Mouse (Mus musculus) left cerebral cortex, adult 18-20 months (tissue): ENCODE results near the gene Myh11. TPM values are rescaled to one million over a fixed set of nuclear protein-coding genes. Genes with fewer than 3 reads are reported as not detected.
A peak's percentile ranks its signal among the peaks of the same experiment; 100 is the strongest.

ENCODE experiments used
- DNase-seq, 2 experiments: peaks; one replicate each; pipeline ENCODE4 v3.0.0; 2021 to 2022; ENCODE audit warnings: low spot score in 2 of 2, mixed read lengths in 1 of 2
- total RNA-seq, 2 experiments: library from RNA; stranded (reverse); gene quantifications; 2 replicates each; pipeline ENCODE4 v1.2.3; 2021

The Myh11 gene
- total RNA-seq, 2 experiments from 2014 or later: 3.0 to 3.8 TPM

GRCm38 (mm10) chr16:14292205-14293199 is 1.3 kb upstream of the Myh11 start:
- no peak for DNase-seq

- DNase-seq: no peak
Measured at GRCm38 (mm10) chr16:14272374-14272965, 18.7 kb downstream of the Myh11 start.

GRCm38 (mm10) chr16:14265203-14265920 is 25.8 kb downstream of the Myh11 start:
- no peak for DNase-seq

DNA sequence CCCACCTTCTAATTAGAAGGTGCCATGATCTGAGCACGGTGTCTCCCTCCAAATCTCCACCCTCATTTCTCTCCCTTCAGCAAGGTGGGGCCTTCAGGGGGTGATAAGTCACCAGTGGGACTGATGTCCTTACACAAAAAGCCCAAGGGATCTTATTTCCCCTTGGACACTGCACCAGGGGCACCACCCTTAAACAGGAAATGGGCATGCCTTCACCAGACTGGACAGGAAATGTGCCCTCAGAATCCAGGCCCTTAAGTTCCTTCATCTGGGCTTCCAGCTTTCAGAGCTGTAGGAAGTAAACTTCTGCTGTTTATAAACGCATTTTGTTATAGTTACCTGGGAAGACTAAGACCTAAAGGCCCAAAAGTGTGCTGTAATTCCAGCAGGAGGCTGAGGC is 26.7 kb downstream of the Myh11 start:
- DNase-seq: no peak

- no peak for DNase-seq
Measured at GRCm38 (mm10) chr16:14263241-14263640, 27.9 kb downstream of the Myh11 start.

- DNase-seq: no peak
Measured at GRCm38 (mm10) chr16:14262410-14262809, 28.8 kb downstream of the Myh11 start.

GRCm38 (mm10) chr16:14258856-14259255 is 32.3 kb downstream of the Myh11 start:
- DNase-seq: no peak

- no peak for DNase-seq
Measured at GRCm38 (mm10) chr16:14253586-14253985, 37.6 kb downstream of the Myh11 start.

- DNase-seq: no peak
Measured at GRCm38 (mm10) chr16:14252877-14253276, 38.3 kb downstream of the Myh11 start.

DNA sequence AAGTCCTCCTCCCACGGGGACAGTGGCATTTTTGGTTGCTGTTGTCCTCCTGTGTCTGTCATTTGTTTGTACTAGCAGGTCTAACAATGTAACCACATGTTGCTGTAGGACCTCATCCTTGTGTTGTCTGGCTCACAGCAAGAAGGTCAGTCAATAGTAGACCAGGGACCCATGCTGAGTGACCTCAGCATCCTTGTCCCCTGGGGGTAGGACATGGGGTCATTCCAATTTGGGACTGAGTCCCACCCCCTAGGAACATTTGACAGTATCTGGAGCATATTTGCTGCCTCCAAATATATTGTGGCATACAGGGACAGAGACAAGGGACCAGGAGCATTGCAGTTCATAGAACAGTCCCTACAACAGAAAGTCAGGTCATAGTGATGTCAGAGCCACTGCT is 41.3 kb downstream of the Myh11 start:
- no peak for DNase-seq

DNA sequence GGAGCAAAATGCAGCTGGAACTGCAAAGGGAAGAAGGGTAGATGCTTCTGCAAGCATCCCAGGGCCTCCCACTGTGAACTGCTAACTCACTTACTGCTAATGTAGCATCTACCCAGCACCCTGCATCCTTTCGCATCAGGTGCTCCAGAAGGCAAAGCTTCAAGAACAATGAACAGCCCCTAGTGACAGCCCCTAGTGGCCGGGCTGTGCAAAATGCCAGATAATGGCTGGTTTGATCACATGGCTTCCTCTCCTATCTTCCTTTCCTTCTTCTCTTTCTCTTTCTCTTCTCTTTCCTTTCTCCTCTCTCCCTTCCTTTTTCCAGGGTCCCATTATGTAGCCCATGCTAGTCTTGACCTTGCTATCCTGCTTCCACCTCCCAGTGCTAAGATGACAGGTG is 48.6 kb downstream of the Myh11 start:
- no peak for DNase-seq

DNA sequence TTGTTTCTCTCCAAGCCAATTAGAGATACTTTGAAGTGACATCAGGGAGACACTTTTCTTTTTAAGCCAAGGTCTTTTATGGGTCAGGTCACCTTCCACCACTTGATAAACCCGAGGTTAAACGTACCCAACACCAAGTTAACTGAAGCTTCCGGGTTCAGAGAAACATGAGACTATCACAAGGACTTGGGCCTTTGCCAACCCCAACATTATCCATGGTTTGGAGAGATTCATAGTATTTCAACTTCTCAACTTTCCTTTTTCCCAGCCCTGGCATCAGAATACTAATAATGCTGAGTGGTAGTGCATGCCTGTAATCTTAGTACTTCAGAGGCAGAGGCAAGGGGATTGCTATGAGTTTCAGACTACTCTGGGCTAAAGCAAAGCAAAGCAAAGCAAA is 49.1 kb downstream of the Myh11 start:
- DNase-seq: no peak

DNA sequence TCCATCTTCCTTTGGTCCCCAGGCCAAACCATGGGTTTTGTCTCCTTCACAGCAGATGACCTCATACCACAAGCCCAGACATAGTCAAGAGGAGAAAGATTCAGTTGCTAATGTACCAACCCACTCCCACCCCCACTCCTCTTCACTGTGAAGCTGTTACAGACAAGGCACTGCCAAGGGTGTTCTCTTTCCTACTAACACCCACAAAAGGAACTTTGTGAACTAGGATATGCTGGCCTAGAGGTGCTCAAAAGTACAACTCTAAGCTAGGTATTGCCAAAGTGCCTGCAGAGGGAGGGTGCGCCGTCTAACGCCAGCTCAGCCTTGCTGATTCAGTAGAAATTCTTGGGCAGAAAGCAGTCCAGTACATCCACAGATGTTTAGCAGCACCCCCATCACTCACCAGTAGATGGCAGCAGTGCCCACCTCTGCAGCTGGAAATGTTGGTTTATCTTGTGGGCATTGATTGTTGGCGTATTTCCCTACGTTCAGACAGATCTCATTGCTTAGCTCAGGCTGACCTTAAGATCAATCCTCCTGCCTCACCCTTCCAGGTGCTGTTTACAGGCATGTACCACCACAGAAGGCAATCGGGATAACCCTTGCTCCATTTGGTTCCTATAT is 54.0 kb downstream of the Myh11 start:
- DNase-seq: peak; percentile 68 to 74

- peak; percentile 21 to 42 for DNase-seq
Measured at GRCm38 (mm10) chr16:14215156-14215555, 76.0 kb downstream of the Myh11 start.

DNA sequence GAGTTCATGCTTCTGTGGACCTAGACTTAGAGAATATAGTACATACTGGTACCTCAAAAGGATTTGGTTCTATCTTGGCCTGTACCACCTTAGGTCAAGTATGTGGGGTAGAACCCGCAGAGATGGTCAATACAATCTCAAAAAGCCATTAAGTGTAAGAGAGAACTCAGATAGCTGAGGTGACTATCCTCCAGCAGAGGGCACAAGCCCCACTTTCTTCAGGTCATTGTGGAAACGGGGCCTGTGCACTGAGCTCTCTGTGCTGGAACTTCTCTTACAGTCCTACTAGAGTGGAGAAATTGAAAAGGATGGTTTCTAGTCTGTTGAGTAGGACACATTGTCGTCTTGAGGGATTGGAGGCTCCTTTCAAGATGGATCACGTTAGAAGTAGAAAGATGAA is 92.4 kb downstream of the Myh11 start:
- no peak for DNase-seq

DNA sequence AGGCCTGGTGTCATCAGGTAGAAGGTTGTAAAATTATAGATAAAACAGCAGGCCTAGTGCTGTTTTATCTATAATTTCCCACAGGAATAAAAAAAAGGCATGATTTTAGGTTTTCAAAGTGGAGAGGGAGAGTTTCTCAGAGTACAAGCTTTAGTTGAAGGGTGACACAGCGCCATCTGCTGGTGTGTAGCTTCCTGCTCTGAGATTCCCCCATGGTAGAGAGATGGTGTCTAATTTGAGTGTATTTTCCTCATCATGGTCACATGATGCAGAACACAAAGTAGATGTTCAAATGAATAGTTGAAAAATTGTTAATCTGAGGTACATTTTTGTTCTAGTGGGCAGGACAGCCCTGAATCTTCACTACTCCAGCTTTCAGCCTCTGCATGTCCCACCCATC is 95.7 kb downstream of the Myh11 start:
- DNase-seq: peak; percentile 54 to 75

- no peak for DNase-seq
Measured at GRCm38 (mm10) chr16:14194164-14194950, 96.8 kb downstream of the Myh11 start.

GRCm38 (mm10) chr16:14185516-14185915 is 105.7 kb downstream of the Myh11 start:
- DNase-seq: no peak

- DNase-seq: no peak
Measured at GRCm38 (mm10) chr16:14183856-14184255, 107.3 kb downstream of the Myh11 start.

- DNase-seq: no peak
Measured at GRCm38 (mm10) chr16:14182360-14182759, 108.8 kb downstream of the Myh11 start.
